Mouse (Mus musculus): ENCODE results near the gene Spag6. TPM values are rescaled to one million over a fixed set of nuclear protein-coding genes. Genes with fewer than 3 reads are reported as not detected.

Spag6 gene
- total RNA-seq, 2 experiments from 2014 or later: not detected

GRCm38 (mm10) chr2:18718521-18718920, 24.7 kb downstream of the Spag6 start:
- ATAC-seq (replicated peaks; ENCODE audit: low FRiP score, poor library complexity, severe bottlenecking): no peak

GRCm38 (mm10) chr2:18722208-18722830, 28.5 kb downstream of the Spag6 start:
- no peak for ATAC-seq (replicated peaks; ENCODE audit: low FRiP score, poor library complexity, severe bottlenecking)

- ATAC-seq (replicated peaks; ENCODE audit: low FRiP score, poor library complexity, severe bottlenecking): no peak
Observed at GRCm38 (mm10) chr2:18724462-18724861, 30.6 kb downstream of the Spag6 start.

GRCm38 (mm10) chr2:18725880-18726279, 32.0 kb downstream of the Spag6 start:
- ATAC-seq (replicated peaks; ENCODE audit: low FRiP score, poor library complexity, severe bottlenecking): no peak

- ATAC-seq (replicated peaks; ENCODE audit: low FRiP score, poor library complexity, severe bottlenecking): no peak
Observed at GRCm38 (mm10) chr2:18731718-18732117, 37.9 kb downstream of the Spag6 start.

- ATAC-seq (replicated peaks; ENCODE audit: low FRiP score, poor library complexity, severe bottlenecking): no peak
Observed at GRCm38 (mm10) chr2:18734394-18735127, 40.7 kb downstream of the Spag6 start.

- ATAC-seq (replicated peaks; ENCODE audit: low FRiP score, poor library complexity, severe bottlenecking): no peak
Observed at GRCm38 (mm10) chr2:18737040-18737439, 43.2 kb downstream of the Spag6 start.

GRCm38 (mm10) chr2:18739216-18739615, 45.4 kb downstream of the Spag6 start:
- no peak for ATAC-seq (replicated peaks; ENCODE audit: low FRiP score, poor library complexity, severe bottlenecking)

GRCm38 (mm10) chr2:18756144-18756543, 62.3 kb downstream of the Spag6 start:
- ATAC-seq (replicated peaks; ENCODE audit: low FRiP score, poor library complexity, severe bottlenecking): no peak

GRCm38 (mm10) chr2:18764846-18765245, 71.0 kb downstream of the Spag6 start:
- no peak for ATAC-seq (replicated peaks; ENCODE audit: low FRiP score, poor library complexity, severe bottlenecking)

GRCm38 (mm10) chr2:18765481-18766249, 71.8 kb downstream of the Spag6 start:
- ATAC-seq (replicated peaks; ENCODE audit: low FRiP score, poor library complexity, severe bottlenecking): peak; percentile 61; the same call in 1 of the 2 replicates

- peak; percentile 35; the same call in 1 of the 2 replicates for ATAC-seq (replicated peaks; ENCODE audit: low FRiP score, poor library complexity, severe bottlenecking)
Observed at GRCm38 (mm10) chr2:18766441-18766820, 72.6 kb downstream of the Spag6 start.

GRCm38 (mm10) chr2:18766821-18767541, 73.1 kb downstream of the Spag6 start:
- ATAC-seq (replicated peaks; ENCODE audit: low FRiP score, poor library complexity, severe bottlenecking): peak; percentile 58

- no peak for ATAC-seq (replicated peaks; ENCODE audit: low FRiP score, poor library complexity, severe bottlenecking)
Observed at GRCm38 (mm10) chr2:18768414-18768813, 74.6 kb downstream of the Spag6 start.

- no peak for ATAC-seq (replicated peaks; ENCODE audit: low FRiP score, poor library complexity, severe bottlenecking)
Observed at GRCm38 (mm10) chr2:18772413-18772812, 78.6 kb downstream of the Spag6 start.

GRCm38 (mm10) chr2:18774326-18774725, 80.5 kb downstream of the Spag6 start:
- ATAC-seq (replicated peaks; ENCODE audit: low FRiP score, poor library complexity, severe bottlenecking): no peak

- ATAC-seq (replicated peaks; ENCODE audit: low FRiP score, poor library complexity, severe bottlenecking): no peak
Observed at GRCm38 (mm10) chr2:18778220-18778619, 84.4 kb downstream of the Spag6 start.

- no peak for ATAC-seq (replicated peaks; ENCODE audit: low FRiP score, poor library complexity, severe bottlenecking)
Observed at GRCm38 (mm10) chr2:18779830-18780229, 86.0 kb downstream of the Spag6 start.

- no peak for ATAC-seq (replicated peaks; ENCODE audit: low FRiP score, poor library complexity, severe bottlenecking)
Observed at GRCm38 (mm10) chr2:18781296-18781695, 87.5 kb downstream of the Spag6 start.

GRCm38 (mm10) chr2:18794261-18794660, 100.4 kb downstream of the Spag6 start:
- no peak for ATAC-seq (replicated peaks; ENCODE audit: low FRiP score, poor library complexity, severe bottlenecking)
